Mouse (Mus musculus): ENCODE data around the gene Nfia. TPM values are rescaled to one million over a fixed set of nuclear protein-coding genes. Genes with fewer than 3 reads are reported as not detected.

Gene Nfia
- polyA plus RNA-seq (2012; fragmentation: generic; extraction: Trizol): 1 to 10 TPM in 1 of 2 experiments, under 1 TPM in 1; 0.32 to 8.2 TPM

DNA sequence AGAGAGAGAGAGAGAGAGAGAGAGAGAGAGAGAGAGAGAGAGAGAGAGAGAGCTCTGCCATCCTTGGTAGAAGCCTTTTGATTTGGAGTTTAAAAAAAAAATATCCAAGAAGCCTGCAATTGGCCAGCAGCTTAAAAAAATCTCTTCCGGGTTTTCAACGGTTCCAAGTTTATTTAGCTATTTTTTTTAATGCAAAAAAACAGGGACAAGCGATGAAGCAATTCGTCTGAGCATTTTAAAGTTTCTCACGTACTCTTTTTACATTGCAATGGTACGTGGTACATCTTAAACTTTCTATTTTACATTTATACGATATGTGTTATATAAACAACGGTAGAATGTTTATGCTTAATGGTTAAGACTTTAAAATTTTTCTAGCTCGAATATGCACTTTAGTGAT is at the start of gene Nfia:
Gene Nfia (plus strand): TSS at position 94 of the 400 bp plus-strand sequence.

DNA sequence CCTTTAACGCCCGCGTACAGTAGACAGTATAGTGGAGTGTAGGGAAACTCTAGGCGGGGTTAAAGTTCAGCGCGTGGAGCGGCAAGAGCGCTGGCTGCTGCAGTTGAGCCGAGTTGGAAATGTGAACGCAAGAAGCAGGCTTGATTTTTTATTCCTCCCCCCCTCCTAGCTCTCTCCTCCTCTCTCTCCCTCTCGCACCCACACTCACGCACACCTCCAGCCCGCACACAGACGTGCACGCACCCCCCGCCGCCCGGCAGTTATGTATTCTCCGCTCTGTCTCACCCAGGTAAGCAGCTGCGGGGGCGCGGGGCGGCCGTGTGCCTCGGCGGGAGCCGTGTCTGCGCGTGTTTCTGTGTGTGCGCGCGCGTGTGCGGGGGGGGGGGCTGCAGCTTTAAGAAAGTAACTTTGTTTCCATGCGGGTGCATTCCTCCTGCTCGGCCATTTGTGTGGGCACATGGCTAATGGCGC is 5.2 kb downstream of the Nfia start, which contains the start of gene E130114P18Rik:
Gene E130114P18Rik (minus strand): TSS at position 373 of the 471 bp plus-strand sequence.

Other genes starting within 250 kb of the Nfia start
- under 1 TPM in 1 of 2 experiments, not detected in 1; 0.11 TPM for gene E130114P18Rik, start 5.3 kb downstream of the Nfia start, polyA plus RNA-seq (2012; fragmentation: generic; extraction: Trizol)